Mouse (Mus musculus) heart, adult 8-10 months (tissue): ENCODE measurements around the gene Elac2. TPM values are rescaled to one million over a fixed set of nuclear protein-coding genes. Genes with fewer than 3 reads are reported as not detected.

Experiments used
- DNase-seq: peaks from one replicate; pipeline ENCODE4 v3.0.0; 2022; ENCODE audit warnings: low spot score
- total RNA-seq, 4 experiments: library from RNA; stranded (reverse); gene quantifications; 2 replicates each; pipeline ENCODE4 v1.2.4; 2022

Gene Elac2
- total RNA-seq = 10 to 100 TPM; 17.6 to 21.7 (median 18.8) TPM

GRCm38 (mm10) chr11:64978720-64979488, at the start of gene Elac2:
Gene Elac2 (plus strand): TSS chr11:64979038.
- peak; percentile 98 for DNase-seq

- DNase-seq = no peak
Measured at GRCm38 (mm10) chr11:64929130-64929529, 49.7 kb upstream of the Elac2 start.

DNA sequence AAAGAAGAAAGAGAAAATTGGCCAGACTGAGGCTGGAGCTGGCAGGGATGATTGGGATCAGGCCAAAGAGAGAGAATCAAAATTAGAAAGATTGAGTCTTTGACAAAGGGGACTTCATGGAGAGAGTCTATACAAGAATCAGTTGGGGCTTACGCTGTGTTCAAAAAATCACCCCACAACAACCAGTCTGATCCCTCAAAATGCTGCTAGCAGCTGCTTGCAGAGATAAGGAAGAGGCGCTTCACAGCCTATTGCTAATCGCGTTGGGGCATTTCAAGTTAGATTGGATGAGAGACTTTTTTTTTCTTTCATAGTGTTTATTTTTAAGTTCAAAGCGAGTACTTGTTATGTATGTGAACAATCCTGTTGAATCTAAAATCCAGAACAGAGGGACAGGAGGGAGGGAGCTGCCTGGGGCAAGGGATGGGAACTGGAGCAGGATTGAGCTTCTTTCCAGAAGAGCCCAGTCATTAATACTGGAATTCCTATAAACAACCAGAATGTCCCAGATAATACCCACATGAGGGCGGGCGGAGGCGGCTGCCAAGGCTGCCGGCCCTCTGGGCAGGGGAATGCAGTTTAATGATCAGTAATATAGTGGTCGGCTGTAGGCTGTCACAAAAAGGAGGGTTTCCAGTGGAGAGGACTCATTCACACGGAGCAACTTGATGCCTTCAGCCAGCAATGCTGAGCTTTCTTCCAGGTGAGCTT, 47.6 kb upstream of the Elac2 start:
- DNase-seq = no peak

DNA sequence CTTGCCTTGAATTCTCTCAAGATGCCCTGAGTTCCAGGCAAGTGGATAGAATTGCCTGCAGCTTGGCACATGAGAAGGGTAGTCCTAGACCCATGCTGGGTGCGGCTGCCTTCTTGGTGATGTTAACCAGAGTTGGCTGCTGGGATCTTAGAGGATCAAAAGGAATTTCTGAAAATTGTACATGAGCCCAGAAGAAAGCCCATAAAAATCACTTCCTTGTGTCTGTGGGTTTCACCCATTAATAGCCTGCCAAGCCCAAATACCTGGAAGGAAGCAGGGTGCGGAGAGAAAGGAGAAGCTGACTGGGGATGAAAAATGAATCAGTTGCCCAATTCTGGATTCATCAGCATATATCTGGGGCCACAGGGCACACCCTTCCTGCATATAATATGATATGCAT, 41.6 kb upstream of the Elac2 start:
- no peak for DNase-seq

- DNase-seq = no peak
Measured at GRCm38 (mm10) chr11:64941193-64941592, 37.6 kb upstream of the Elac2 start.

GRCm38 (mm10) chr11:64949782-64950181, 29.1 kb upstream of the Elac2 start:
- DNase-seq = no peak

GRCm38 (mm10) chr11:64956962-64957729, 21.7 kb upstream of the Elac2 start:
- no peak for DNase-seq

- DNase-seq = no peak
Measured at GRCm38 (mm10) chr11:64962629-64963028, 16.2 kb upstream of the Elac2 start.

DNA sequence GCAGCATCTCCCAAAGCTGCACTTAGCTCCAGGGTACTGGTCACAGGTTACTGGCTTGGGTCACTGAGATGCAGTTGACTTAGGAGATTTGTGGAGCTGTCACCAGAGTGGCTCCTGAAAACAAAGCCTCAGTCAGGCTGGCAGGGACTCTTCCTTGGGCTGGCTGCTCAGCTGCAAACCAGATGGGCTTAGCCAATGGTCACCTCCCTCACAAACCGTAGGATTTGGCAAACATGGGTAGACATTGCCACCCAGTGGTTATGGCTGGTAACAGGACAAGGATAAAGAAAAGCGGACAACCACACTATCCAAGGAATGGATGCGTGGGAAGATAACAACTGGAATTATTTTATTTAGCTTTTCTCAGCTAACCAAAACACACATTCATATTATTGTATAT, 10.3 kb upstream of the Elac2 start:
- peak; percentile 62 for DNase-seq

- DNase-seq = no peak
Measured at GRCm38 (mm10) chr11:64968939-64969342, 9.9 kb upstream of the Elac2 start.

DNA sequence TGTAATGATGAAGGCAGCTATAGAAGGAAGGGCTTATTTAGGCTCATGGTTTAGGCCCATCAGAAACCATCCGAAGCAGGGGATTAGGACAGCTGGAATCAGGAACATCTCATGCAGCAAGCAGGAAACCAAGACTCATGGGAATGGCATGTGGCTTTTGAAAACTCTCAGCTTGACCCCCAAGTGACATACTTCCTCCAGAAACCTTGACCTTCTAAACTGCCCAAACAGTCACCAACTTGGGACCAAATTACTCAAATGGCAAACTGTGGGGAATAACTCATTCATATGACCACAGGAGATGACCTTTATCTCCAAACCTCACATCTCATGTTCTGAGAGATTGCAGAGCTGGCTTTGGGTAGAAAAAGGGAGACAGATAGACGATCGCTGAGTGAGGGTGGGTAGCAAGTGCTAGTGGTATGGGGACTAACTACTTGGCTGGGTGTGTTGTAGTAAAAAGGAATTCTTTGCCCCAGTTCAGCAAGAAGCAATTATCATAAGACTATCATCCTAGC, 7.3 kb upstream of the Elac2 start:
- no peak for DNase-seq

DNA sequence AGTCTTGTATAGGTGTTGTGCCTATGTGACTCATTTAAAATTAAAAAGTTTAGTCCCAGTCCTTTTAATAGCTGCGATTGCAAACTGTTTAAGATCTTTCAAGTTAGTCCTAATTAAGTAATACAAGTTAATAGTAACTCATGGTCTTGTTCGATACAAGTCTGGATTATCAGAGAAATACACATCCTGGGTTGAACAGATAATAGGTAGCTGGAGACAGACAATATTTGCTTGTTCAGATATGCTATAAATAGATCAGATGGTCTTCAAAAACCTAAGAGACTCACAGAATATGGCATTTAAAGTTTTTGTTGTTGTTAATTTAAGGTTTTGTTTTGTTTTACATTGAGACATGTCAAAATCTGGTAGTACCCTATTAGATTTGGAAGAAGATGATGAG, 6.4 kb upstream of the Elac2 start:
- no peak for DNase-seq

- DNase-seq = no peak
Measured at GRCm38 (mm10) chr11:64979489-64979845, 629 bp downstream of the Elac2 start.

DNA sequence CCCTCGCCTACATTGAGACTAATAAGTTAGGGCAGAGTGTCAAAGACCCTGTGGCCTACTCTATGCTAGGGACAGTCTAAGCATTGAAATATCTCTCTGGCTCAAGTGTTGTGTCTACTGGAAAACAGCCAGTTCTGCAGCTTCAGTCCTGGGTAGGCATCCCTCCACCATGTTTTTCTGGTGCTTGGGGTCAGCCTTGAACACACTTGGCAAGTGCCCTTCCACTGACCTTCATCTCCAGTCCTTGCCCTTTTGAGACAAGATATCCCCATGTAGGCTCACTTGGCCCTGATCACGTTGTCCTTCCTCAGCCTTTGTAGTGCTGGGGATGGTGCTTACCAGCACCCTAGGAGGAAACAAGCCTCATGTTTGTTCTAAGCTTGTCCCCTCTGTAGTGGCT, 9.7 kb downstream of the Elac2 start:
- DNase-seq = no peak

DNA sequence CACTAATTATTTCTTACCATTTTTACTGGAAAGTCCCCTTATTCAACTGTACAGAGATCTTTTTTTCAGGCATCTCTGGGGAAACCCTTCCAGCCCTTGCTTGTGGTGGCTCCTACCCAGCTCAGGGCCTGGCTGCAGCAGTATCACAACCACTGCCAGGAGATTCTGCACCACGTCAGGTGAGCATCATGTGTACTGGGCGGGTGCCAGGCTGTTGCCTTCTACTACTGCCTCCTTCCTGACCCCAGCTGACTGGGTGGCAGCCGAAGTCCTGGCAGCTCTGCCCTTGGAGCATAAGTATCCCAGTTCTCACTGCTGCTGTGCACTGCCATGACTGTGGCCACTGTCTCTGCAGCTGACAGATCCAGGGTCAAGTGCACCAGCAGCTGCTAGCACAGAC, 19.6 kb downstream of the Elac2 start:
- peak; percentile 80 for DNase-seq

DNA sequence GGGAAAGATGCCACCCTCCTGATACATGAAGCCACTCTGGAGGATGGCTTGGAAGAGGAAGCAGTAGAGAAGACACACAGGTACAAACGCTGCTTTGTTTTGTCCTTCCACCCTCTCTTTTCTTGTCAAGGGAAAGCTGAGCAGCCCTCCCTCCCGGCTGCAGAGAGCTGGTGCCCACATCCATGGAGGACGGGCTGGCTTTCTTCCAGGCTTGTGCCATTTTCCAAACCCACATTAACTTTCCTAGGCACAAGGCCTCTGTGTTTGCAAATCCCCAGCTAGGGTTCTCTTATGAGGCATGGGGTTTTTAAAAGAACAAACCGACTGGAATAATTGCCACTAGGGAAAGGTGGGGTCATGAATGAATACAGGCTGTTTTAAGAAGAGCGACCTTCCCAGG, 20.8 kb downstream of the Elac2 start:
- DNase-seq = no peak

GRCm38 (mm10) chr11:65001729-65002128, 22.9 kb downstream of the Elac2 start:
- peak; percentile 16 for DNase-seq

DNA sequence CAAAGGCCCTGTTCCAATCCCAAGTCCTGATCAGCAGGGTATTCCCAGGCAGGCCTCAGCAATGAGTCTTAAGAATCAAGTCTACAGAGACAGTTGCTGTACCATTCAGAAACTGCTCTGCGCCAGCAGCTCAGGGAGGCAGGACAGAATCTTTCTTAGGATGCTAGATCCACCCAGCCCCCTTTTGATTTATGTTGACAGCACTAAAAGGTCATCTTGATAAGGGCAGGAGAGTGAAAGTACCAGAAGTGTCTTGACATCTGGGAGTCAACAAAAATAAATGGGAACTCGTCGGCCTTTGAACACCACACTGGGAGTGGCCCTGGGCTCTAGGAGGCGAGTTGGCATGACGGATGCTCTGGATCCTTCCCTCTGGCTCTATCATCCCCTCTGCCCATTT, 24.8 kb downstream of the Elac2 start:
- no peak for DNase-seq

DNA sequence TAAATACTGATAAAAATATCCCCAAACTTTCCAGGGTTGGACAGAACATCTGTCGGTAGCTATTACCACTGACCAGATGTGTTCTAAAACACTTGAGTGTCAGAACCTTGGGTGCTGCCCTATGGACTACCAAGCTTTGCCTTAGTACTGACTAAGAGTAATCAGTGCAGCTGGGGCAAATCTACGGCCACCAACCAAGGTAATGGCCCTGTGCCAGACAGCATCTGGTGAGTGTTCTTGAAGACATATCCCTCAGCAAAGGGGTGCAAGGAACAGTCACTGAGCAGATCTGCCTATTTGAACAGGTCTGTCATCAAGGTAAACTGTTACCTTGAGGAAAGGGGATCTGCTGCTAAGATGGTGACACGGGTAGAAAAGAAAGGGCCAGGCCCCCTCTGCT, 26.0 kb downstream of the Elac2 start:
- no peak for DNase-seq

GRCm38 (mm10) chr11:65006047-65006446, 27.2 kb downstream of the Elac2 start:
- no peak for DNase-seq

DNA sequence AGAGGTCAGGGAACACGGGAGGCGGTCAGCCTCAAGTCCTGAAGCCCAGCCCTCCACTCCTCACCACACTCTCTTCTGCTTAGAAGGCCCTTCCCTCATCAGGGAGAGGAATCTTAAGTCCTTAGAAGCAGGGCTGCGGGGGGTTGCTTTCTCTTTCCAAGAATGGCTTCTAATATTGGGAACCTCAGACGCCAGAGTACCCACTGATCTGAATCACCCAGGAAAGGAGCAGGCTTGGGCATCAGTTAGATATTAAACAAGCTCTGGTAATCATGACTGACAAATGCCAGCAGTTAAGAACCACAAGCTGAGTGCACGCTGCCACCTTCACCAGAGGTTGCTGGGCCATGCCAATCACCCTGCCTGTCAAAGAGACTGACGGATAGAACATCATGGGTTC, 35.1 kb downstream of the Elac2 start:
- DNase-seq = no peak

DNA sequence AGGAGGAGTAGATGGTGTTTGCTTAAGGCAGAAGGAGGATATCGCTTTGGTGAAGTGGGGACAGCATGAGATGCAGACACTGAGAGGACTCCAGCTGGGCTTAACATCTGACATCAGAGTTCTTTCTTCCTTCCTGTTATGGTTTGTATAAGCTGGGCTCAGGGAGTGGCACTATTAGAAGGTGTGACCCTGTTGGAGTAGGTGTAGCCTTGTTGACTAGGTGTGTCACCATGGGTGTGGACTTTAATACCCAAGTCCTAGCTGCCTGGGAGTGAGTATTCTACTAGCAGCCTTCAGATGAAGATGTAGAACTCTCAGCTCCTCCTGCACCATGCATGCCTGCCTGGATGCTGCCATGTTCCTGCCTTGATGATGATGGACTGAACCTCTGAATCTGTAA, 37.9 kb downstream of the Elac2 start:
- no peak for DNase-seq
